Mouse (Mus musculus): ENCODE measurements around the gene Mboat7.

DNA sequence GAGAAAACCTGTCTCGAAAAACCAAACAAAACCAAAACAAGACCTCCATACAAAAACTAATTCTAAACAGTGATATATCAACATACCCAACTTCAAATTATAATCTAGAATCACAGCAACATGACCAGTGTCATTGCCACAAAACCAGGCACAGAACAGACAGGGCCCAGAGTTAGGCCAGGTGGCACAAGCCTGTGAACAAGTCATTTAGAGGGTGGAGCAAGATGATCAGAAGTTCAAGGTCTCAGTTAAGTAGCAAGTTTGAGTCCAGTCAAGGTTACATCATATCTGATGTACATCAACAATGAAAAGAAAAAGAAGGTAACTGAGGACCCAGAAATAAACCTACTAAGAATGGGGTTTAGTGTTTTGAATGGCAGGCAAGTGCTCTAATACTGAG, 15.7 kb upstream of the Mboat7 start:
- TF ChIP-seq POLR2A (IDR thresholded peaks at IDR 0.05; ENCODE audit: insufficient read depth, low read depth, low read length), result no peak
- no peak for TF ChIP-seq CTCF (IDR thresholded peaks at IDR 0.05; ENCODE audit: insufficient read depth, low read depth, low read length)
